Mouse (Mus musculus) embryonic facial prominence, embryonic 11.5 days (tissue): ENCODE results near the gene Rrn3. TPM values are rescaled to one million over a fixed set of nuclear protein-coding genes. Genes with fewer than 3 reads are reported as not detected.
A peak's percentile ranks its signal among the peaks of the same experiment; 100 is the strongest.
"Not testable (repeated sequence)": the region's sequence is repeated elsewhere in the genome, so short reads cannot be mapped to it uniquely, and the experiment has no call there.

ENCODE experiments used
- ATAC-seq: fragments of 200-750 bp; cut with Nextera tagmentation; replicated peaks from 2 replicates; pipeline ENCODE4 v1.8.0; 2017; ENCODE audit warnings: low read depth; ENCODE audit not compliant: insufficient number of reproducible peaks, low FRiP score, low TSS enrichment
- DNase-seq: peaks from one replicate; pipeline ENCODE4 v3.0.0-alpha.2; 2015; ENCODE audit warnings: low spot score
- H3K27ac ChIP-seq: fragments of 300-500 bp; sonication (generic); replicated peaks from 2 replicates; pipeline ENCODE4 v1.5.1; 2014; ENCODE audit warnings: mild to moderate bottlenecking, low read depth, low read length, control low read depth
- H3K27me3 ChIP-seq: fragments of 300-500 bp; sonication (generic); 2 replicates; pipeline ENCODE4 v1.6.1; 2014; ENCODE audit warnings: mild to moderate bottlenecking, low read length, moderate library complexity, mixed read lengths; ENCODE audit not compliant: control insufficient read depth, insufficient read depth
- H3K36me3 ChIP-seq: fragments of 300-500 bp; sonication (generic); replicated peaks from 2 replicates; pipeline ENCODE4 v1.6.1; 2014; ENCODE audit warnings: low read depth, mild to moderate bottlenecking, low read length, moderate library complexity, mixed read lengths; ENCODE audit not compliant: control insufficient read depth, insufficient read depth
- H3K4me1 ChIP-seq: fragments of 300-500 bp; sonication (generic); 2 replicates; pipeline ENCODE4 v1.6.1; 2014; ENCODE audit warnings: low read length, mixed read lengths; ENCODE audit not compliant: control insufficient read depth, insufficient read depth
- H3K4me2 ChIP-seq: fragments of 300-500 bp; sonication (generic); 2 replicates; pipeline ENCODE4 v1.6.1; 2014; ENCODE audit warnings: low read depth, mild to moderate bottlenecking, control low read depth, low read length, moderate library complexity
- H3K4me3 ChIP-seq: fragments of 300-500 bp; sonication (generic); 2 replicates; pipeline ENCODE4 v1.5.1; 2014; ENCODE audit warnings: low read depth, low read length, control low read depth
- H3K9ac ChIP-seq: fragments of 300-500 bp; sonication (generic); replicated peaks from 2 replicates; pipeline ENCODE4 v1.6.1; 2014; ENCODE audit warnings: mild to moderate bottlenecking, control low read depth, low read length
- H3K9me3 ChIP-seq: fragments of 300-500 bp; sonication (generic); replicated peaks from 2 replicates; pipeline ENCODE4 v1.6.1; 2016; ENCODE audit warnings: mild to moderate bottlenecking, low read length, inconsistent platforms, mixed read lengths; ENCODE audit not compliant: control insufficient read depth
- WGBS: fragments of 180-500 bp; shearing (Covaris S2); extraction: QIAGEN DNeasy Blood & Tissue Kit; methylation state at CpG from one replicate; pipeline ENCODE4 v1.1.7; 2014; 5-methylcytosine and 5-hydroxymethylcytosine counted together
- polyA plus RNA-seq: library from polyadenylated mRNA; unstranded; fragments of >200 nt; fragmentation: Nextera tagmentation; extraction: Ambion mirVana; gene quantifications from 2 replicates; pipeline ENCODE4 v1.2.1, GENCODE M21; 2014

The Rrn3 gene
- polyA plus RNA-seq: 80.0 and 84.3 TPM in 2 replicates

- peak within 1 kb of the TSS; percentile 92 for H3K9ac ChIP-seq
- WGBS: under 1% methylated on average over 57 of the region's 57 CpGs
Observed at GRCm38 (mm10) chr16:13780353-13781036, at the start of gene Rrn3. TSS of gene Rrn3 (plus strand) at chr16:13780708.

GRCm38 (mm10) chr16:13732786-13733185 lies 47.7 kb upstream of the Rrn3 start:
- no peak overlapping the region for H3K27ac ChIP-seq
- no peaks in the 10 kb centered on the region for H3K36me3 ChIP-seq
- H3K27me3 ChIP-seq: no peaks in the 10 kb centered on the region
- no peaks in the 10 kb centered on the region for H3K9me3 ChIP-seq
- no peaks in the 10 kb centered on the region for H3K4me1 ChIP-seq
- H3K4me2 ChIP-seq: no peak overlapping the region
- H3K4me3 ChIP-seq: no peak overlapping the region
- no peak for DNase-seq
- WGBS: 74% methylated on average over 3 of the region's 3 CpGs
- no peak overlapping the region for H3K9ac ChIP-seq
- ATAC-seq: no peak

More at GRCm38 (mm10) chr16:13780353-13781036, at the start of gene Rrn3:
- H3K4me1 ChIP-seq: peaks cover 3% of the 10 kb centered on the region; the same call in 1 of the 2 replicates
- no peaks in the 10 kb centered on the region for H3K9me3 ChIP-seq
- ATAC-seq: peak; percentile 99
- peak within 1 kb of the TSS; percentile 86 for H3K4me3 ChIP-seq
- H3K27me3 ChIP-seq: no peaks in the 10 kb centered on the region
- peak within 1 kb of the TSS; percentile 73 for H3K27ac ChIP-seq
- DNase-seq: peak; percentile 89
- H3K36me3 ChIP-seq: peaks cover 7% of the 10 kb centered on the region; the same call in 1 of the 2 replicates
- peak within 1 kb of the TSS; percentile 55 for H3K4me2 ChIP-seq

- DNase-seq (peak; percentile 80), ATAC-seq (no peak)
- WGBS: 25% methylated on average over 9 of the region's 9 CpGs
- no peaks in the 10 kb centered on the region for H3K9me3 ChIP-seq
- no peaks in the 10 kb centered on the region for H3K27me3 ChIP-seq
- no peak overlapping the region for H3K9ac ChIP-seq
- no peak overlapping the region for H3K27ac ChIP-seq
- H3K4me2 ChIP-seq: no peak overlapping the region
- no peaks in the 10 kb centered on the region for H3K4me1 ChIP-seq
- no peaks in the 10 kb centered on the region for H3K36me3 ChIP-seq
- no peak overlapping the region for H3K4me3 ChIP-seq
Observed at GRCm38 (mm10) chr16:13733518-13734137, 46.9 kb upstream of the Rrn3 start.

- ATAC-seq (no peak), DNase-seq (no peak)
- Histone ChIP-seq H3K9ac (no peak overlapping the region), H3K27me3 (no peaks in the 10 kb centered on the region), H3K4me2 (no peak overlapping the region), H3K4me1 (no peaks in the 10 kb centered on the region), H3K27ac (no peak overlapping the region), H3K4me3 (no peak overlapping the region), H3K9me3 (no peaks in the 10 kb centered on the region), H3K36me3 (no peaks in the 10 kb centered on the region)
- WGBS: 84% methylated on average over 8 of the region's 8 CpGs
Observed at GRCm38 (mm10) chr16:13735977-13736376, 44.5 kb upstream of the Rrn3 start.

GRCm38 (mm10) chr16:13739044-13739443 lies 41.5 kb upstream of the Rrn3 start:
- WGBS: 61% methylated on average over 4 of the region's 4 CpGs
- not testable (repeated sequence) for H3K27ac ChIP-seq, H3K9me3 ChIP-seq, H3K36me3 ChIP-seq, H3K27me3 ChIP-seq, ATAC-seq, H3K4me1 ChIP-seq, DNase-seq, H3K9ac ChIP-seq, H3K4me3 ChIP-seq, H3K4me2 ChIP-seq

- Histone ChIP-seq H3K27me3 (no peaks in the 10 kb centered on the region), H3K27ac (no peak overlapping the region), H3K4me1 (no peaks in the 10 kb centered on the region), H3K4me3 (no peak overlapping the region), H3K36me3 (no peaks in the 10 kb centered on the region), H3K9me3 (no peaks in the 10 kb centered on the region), H3K4me2 (no peak overlapping the region), H3K9ac (no peak overlapping the region)
- WGBS: 79% methylated on average over 2 of the region's 2 CpGs
- ATAC-seq (no peak), DNase-seq (no peak)
Observed at GRCm38 (mm10) chr16:13740844-13741243, 39.7 kb upstream of the Rrn3 start.

- Histone ChIP-seq H3K4me2 (no peak overlapping the region), H3K9ac (no peak overlapping the region), H3K4me3 (no peak overlapping the region), H3K4me1 (no peaks in the 10 kb centered on the region), H3K27me3 (no peaks in the 10 kb centered on the region), H3K27ac (no peak overlapping the region), H3K9me3 (no peaks in the 10 kb centered on the region), H3K36me3 (no peaks in the 10 kb centered on the region)
- ATAC-seq (no peak), DNase-seq (no peak)
- WGBS: 91% methylated on average over 8 of the region's 8 CpGs
Observed at GRCm38 (mm10) chr16:13747708-13748107, 32.8 kb upstream of the Rrn3 start.

- no peaks in the 10 kb centered on the region for H3K4me1 ChIP-seq
- no peak overlapping the region for H3K4me2 ChIP-seq
- ATAC-seq (no peak), DNase-seq (no peak)
- no peak overlapping the region for H3K9ac ChIP-seq
- H3K27me3 ChIP-seq: no peaks in the 10 kb centered on the region
- no peak overlapping the region for H3K4me3 ChIP-seq
- H3K36me3 ChIP-seq: no peaks in the 10 kb centered on the region
- H3K27ac ChIP-seq: no peak overlapping the region
- H3K9me3 ChIP-seq: no peaks in the 10 kb centered on the region
- WGBS: 68% methylated on average over 3 of the region's 3 CpGs
Observed at GRCm38 (mm10) chr16:13748124-13748523, 32.4 kb upstream of the Rrn3 start.
